Mouse (Mus musculus) midbrain, embryonic 13.5 days (tissue): ENCODE measurements around the gene Lmnb2. TPM values are rescaled to one million over a fixed set of nuclear protein-coding genes. Genes with fewer than 3 reads are reported as not detected.

Source experiments
- ATAC-seq: fragments of 200-750 bp; cut with Nextera tagmentation; 2 replicates; pipeline ENCODE4 v1.8.0; 2017; ENCODE audit warnings: mild to moderate bottlenecking, moderate TSS enrichment, moderate library complexity
- H3K27ac ChIP-seq: fragments of 300-500 bp; sonication (generic); 2 replicates; pipeline ENCODE4 v1.5.1; 2015; ENCODE audit warnings: inconsistent platforms, mild to moderate bottlenecking, moderate library complexity
- H3K27me3 ChIP-seq: fragments of 300-500 bp; sonication (generic); 2 replicates; pipeline ENCODE4 v1.6.1; 2015; ENCODE audit warnings: mild to moderate bottlenecking, inconsistent platforms
- H3K36me3 ChIP-seq: fragments of 300-500 bp; sonication (generic); 2 replicates; pipeline ENCODE4 v1.6.1; 2015; ENCODE audit warnings: mild to moderate bottlenecking, inconsistent platforms
- H3K4me1 ChIP-seq: fragments of 300-500 bp; sonication (generic); replicated peaks from 2 replicates; pipeline ENCODE4 v1.6.1; 2015; ENCODE audit warnings: inconsistent platforms
- H3K4me2 ChIP-seq: fragments of 300-500 bp; sonication (generic); replicated peaks from 2 replicates; pipeline ENCODE4 v1.6.1; 2015; ENCODE audit warnings: moderate library complexity, mild to moderate bottlenecking, inconsistent platforms
- H3K4me3 ChIP-seq: fragments of 300-500 bp; sonication (generic); replicated peaks from 2 replicates; pipeline ENCODE4 v1.5.1; 2015; ENCODE audit warnings: mild to moderate bottlenecking, inconsistent platforms
- H3K9ac ChIP-seq: fragments of 300-500 bp; sonication (generic); replicated peaks from 2 replicates; pipeline ENCODE4 v1.6.1; 2015; ENCODE audit warnings: mild to moderate bottlenecking, inconsistent platforms
- H3K9me3 ChIP-seq: fragments of 300-500 bp; sonication (generic); 2 replicates; pipeline ENCODE4 v1.6.1; 2016; ENCODE audit warnings: mild to moderate bottlenecking, inconsistent platforms
- WGBS: fragments of 180-500 bp; shearing (Covaris S2); methylation state at CpG from one replicate; pipeline ENCODE4 v1.1.7; 2015; 5-methylcytosine and 5-hydroxymethylcytosine counted together
- polyA plus RNA-seq: library from polyadenylated mRNA; unstranded; fragments of >200 nt; fragmentation: Nextera tagmentation; extraction: Ambion mirVana; gene quantifications from 2 replicates; pipeline ENCODE4 v1.2.1, GENCODE M21; 2015

Lmnb2 gene
- polyA plus RNA-seq, 1 experiment from 2014 or later, result 48.2 TPM

- Histone ChIP-seq H3K9me3 (no peaks in the 10 kb centered on the region), H3K27ac (no peak overlapping the region), H3K4me3 (no peak overlapping the region), H3K36me3 (no peaks in the 10 kb centered on the region), H3K9ac (no peak overlapping the region), H3K4me2 (no peak overlapping the region), H3K4me1 (0 out of 2 replicates have a peak, but pooled peaks cover 1% of the 10 kb centered on the region), H3K27me3 (no peaks in the 10 kb centered on the region)
- no peak for ATAC-seq
- 28% methylated on average over 10 of the region's 10 CpGs for WGBS
These were observed 36.7 kb downstream of the Lmnb2 start for GRCm38 (mm10) chr10:80881301-80881700.

DNA sequence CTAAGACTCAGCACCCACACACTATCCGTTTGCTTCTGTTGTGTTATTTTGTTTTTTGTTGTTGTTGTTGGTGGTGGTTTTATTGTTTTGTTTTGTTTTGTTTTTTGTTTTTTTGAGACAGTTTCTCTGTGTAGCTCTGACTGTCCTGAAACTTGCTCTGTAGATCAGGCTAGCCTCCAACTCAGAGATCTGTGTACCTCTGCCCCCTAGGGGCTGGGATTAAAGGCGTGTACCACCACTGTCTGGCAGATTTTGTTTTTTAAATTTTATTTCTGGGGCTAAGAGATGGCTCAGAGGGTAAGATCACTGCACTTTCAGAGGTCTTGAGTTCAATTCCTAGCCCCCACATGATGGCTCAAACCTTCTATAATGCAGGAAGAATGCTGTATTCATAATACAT is 37.1 kb downstream of the Lmnb2 start:
- no peak overlapping the region for H3K4me2 ChIP-seq
- H3K4me3 ChIP-seq, result no peak overlapping the region
- H3K4me1 ChIP-seq, result 0 out of 2 replicates have a peak, but pooled peaks cover 3% of the 10 kb centered on the region
- 74% methylated on average over 2 of the region's 2 CpGs for WGBS
- H3K36me3 ChIP-seq, result no peaks in the 10 kb centered on the region
- H3K27ac ChIP-seq, result no peak overlapping the region
- H3K9ac ChIP-seq, result no peak overlapping the region
- H3K9me3 ChIP-seq, result no peaks in the 10 kb centered on the region
- no peaks in the 10 kb centered on the region for H3K27me3 ChIP-seq
- no peak for ATAC-seq

DNA sequence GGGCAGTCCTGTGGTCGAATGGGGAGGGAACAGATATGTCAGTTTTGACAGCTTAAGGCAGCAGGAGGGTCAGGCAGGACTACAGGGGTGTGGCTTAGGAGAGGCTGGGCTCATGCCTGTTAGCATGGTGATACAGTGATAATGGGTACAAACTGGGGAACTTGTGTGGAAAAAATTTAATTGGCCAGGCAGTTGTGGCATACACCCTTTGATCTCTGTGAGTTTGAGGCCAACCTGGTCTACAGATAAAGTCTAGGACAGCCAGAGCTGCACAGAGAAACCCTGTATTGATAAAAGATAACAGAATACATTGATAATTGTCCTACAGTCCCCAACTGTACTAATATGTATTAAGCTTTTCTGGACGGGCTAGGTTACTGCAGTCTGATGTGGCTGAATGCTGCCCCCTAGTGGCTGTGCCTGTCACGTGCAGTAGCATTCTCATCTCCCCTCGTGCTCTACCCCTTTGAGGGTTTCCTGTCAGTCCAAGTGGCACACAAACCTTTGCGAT is 37.9 kb downstream of the Lmnb2 start:
- Histone ChIP-seq H3K9ac (no peak overlapping the region), H3K4me3 (no peak overlapping the region), H3K27ac (no peak overlapping the region), H3K27me3 (no peaks in the 10 kb centered on the region), H3K9me3 (no peaks in the 10 kb centered on the region), H3K4me1 (0 out of 2 replicates have a peak, but pooled peaks cover 3% of the 10 kb centered on the region), H3K36me3 (no peaks in the 10 kb centered on the region), H3K4me2 (no peak overlapping the region)
- 21% methylated on average over 5 of the region's 5 CpGs for WGBS
- no peak for ATAC-seq

GRCm38 (mm10) chr10:80876594-80876993 is 41.5 kb downstream of the Lmnb2 start:
- Histone ChIP-seq H3K4me1 (0 out of 2 replicates have a peak, but pooled peaks cover 3% of the 10 kb centered on the region), H3K36me3 (no peaks in the 10 kb centered on the region), H3K9ac (no peak overlapping the region), H3K27ac (no peak overlapping the region), H3K27me3 (no peaks in the 10 kb centered on the region), H3K4me3 (no peak overlapping the region), H3K9me3 (no peaks in the 10 kb centered on the region), H3K4me2 (no peak overlapping the region)
- 24% methylated on average over 3 of the region's 3 CpGs for WGBS
- ATAC-seq, result no peak

DNA sequence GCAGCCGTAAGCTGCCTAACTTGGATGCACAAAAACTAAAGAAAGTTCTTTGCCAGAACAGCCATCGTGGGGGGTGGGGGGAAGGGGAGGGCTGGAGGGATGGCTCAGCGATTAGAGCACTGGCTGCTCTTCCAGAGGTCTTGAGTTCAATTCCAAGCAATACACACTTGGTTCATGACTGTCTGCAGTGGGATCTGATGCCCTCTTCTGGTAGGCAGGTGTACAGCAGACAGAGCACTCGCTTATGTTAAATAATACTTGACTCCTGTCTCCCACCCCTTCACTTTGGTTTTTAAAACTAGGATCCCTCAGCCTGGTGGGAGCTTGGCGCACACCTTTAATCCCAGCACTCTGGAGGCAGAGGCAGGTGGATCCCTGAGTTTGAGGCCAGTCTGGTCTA is 42.0 kb downstream of the Lmnb2 start:
- H3K36me3 ChIP-seq, result no peaks in the 10 kb centered on the region
- H3K4me1 ChIP-seq, result 0 out of 2 replicates have a peak, but pooled peaks cover 3% of the 10 kb centered on the region
- 21% methylated on average over 5 of the region's 5 CpGs for WGBS
- no peak overlapping the region for H3K9ac ChIP-seq
- H3K4me2 ChIP-seq, result no peak overlapping the region
- no peak overlapping the region for H3K4me3 ChIP-seq
- H3K27me3 ChIP-seq, result no peaks in the 10 kb centered on the region
- no peak for ATAC-seq
- no peak overlapping the region for H3K27ac ChIP-seq
- H3K9me3 ChIP-seq, result no peaks in the 10 kb centered on the region

DNA sequence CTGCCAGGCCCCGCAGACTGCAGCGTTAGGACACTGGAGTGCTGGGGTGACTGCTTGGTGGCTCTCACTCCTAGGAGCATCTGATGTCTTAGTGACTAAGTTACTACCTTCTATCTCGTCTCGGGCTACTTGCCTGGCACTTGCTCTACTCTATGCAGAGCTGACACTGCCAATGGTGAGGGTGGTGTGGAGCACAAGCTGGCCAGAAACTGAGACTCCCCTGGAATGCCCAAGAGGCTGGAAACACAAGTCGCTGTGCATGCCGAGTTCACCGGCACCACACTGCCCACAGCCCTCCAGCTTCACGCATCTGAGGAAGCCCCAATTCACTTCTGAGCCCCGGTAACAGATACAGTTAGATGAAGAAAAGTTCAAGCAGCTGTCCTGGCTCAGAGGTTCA is 44.0 kb downstream of the Lmnb2 start:
- ATAC-seq, result no peak
- Histone ChIP-seq H3K27me3 (no peaks in the 10 kb centered on the region), H3K9ac (no peak overlapping the region; the same call in 1 of the 2 replicates), H3K4me1 (0 out of 2 replicates have a peak, but pooled peaks cover 3% of the 10 kb centered on the region), H3K27ac (no peak overlapping the region), H3K4me3 (no peak overlapping the region), H3K36me3 (no peaks in the 10 kb centered on the region), H3K9me3 (no peaks in the 10 kb centered on the region), H3K4me2 (no peak overlapping the region)
- WGBS, result 80% methylated on average over 9 of the region's 9 CpGs

- H3K9ac ChIP-seq, result no peak within 1 kb of the TSS
- H3K27me3 ChIP-seq, result no peaks in the 10 kb centered on the region
- no peak within 1 kb of the TSS for H3K4me3 ChIP-seq
- H3K4me1 ChIP-seq, result 0 out of 2 replicates have a peak, but pooled peaks cover 3% of the 10 kb centered on the region
- ATAC-seq, result no peak
- no peaks in the 10 kb centered on the region for H3K9me3 ChIP-seq
- H3K36me3 ChIP-seq, result peaks cover 19% of the 10 kb centered on the region
- no peak within 1 kb of the TSS for H3K27ac ChIP-seq
- no peak within 1 kb of the TSS for H3K4me2 ChIP-seq
- 36% methylated on average over 9 of the region's 9 CpGs for WGBS
These were observed 46.5 kb downstream of the Lmnb2 start, which contains the start of gene Tmprss9 for GRCm38 (mm10) chr10:80871581-80871980. Gene Tmprss9 (plus strand): TSS chr10:80871848.

GRCm38 (mm10) chr10:80870993-80871392 is 47.1 kb downstream of the Lmnb2 start:
- 90% methylated on average over 1 of the region's 6 CpGs for WGBS
- no peak for ATAC-seq
- Histone ChIP-seq H3K27me3 (no peaks in the 10 kb centered on the region), H3K4me2 (no peak overlapping the region), H3K36me3 (peaks cover 25% of the 10 kb centered on the region), H3K4me3 (no peak overlapping the region), H3K9ac (no peak overlapping the region), H3K4me1 (no peaks in the 10 kb centered on the region), H3K27ac (no peak overlapping the region), H3K9me3 (no peaks in the 10 kb centered on the region)

DNA sequence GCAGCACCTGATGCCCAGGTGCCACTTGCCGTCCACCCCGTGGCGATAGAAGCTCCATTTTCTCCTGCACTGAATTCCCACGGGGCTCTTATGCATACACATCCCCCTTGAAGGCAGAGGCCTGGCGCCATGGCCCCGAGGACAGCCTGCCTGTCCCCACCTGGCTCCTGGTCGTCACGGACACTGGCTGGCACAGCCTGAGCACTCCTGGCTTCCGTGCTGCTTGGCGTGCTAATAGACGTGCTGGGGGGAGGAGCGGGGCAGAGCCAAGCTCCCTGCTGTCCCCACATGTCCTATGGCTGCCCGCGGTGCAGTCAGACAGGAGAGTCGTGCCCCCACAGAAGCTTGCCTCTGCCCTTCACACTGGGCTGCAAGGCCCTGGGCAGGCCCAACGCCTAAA is 53.6 kb downstream of the Lmnb2 start:
- no peaks in the 10 kb centered on the region for H3K4me1 ChIP-seq
- H3K4me3 ChIP-seq, result no peak overlapping the region
- H3K27ac ChIP-seq, result no peak overlapping the region
- H3K36me3 ChIP-seq, result peaks cover 74% of the 10 kb centered on the region
- H3K9me3 ChIP-seq, result no peaks in the 10 kb centered on the region
- H3K9ac ChIP-seq, result no peak overlapping the region
- WGBS, result 91% methylated on average over 16 of the region's 16 CpGs
- no peak for ATAC-seq
- no peaks in the 10 kb centered on the region for H3K27me3 ChIP-seq
- no peak overlapping the region for H3K4me2 ChIP-seq

- ATAC-seq, result no peak
- Histone ChIP-seq H3K9me3 (no peaks in the 10 kb centered on the region), H3K4me3 (no peak overlapping the region), H3K4me1 (peaks cover 7% of the 10 kb centered on the region), H3K27me3 (no peaks in the 10 kb centered on the region), H3K9ac (no peak overlapping the region), H3K27ac (no peak overlapping the region), H3K4me2 (no peak overlapping the region), H3K36me3 (peaks cover 62% of the 10 kb centered on the region)
- WGBS, result 94% methylated on average over 5 of the region's 5 CpGs
These were observed 55.7 kb downstream of the Lmnb2 start for GRCm38 (mm10) chr10:80862305-80862704.

- peaks cover 39% of the 10 kb centered on the region for H3K4me1 ChIP-seq
- H3K9ac ChIP-seq, result peak overlapping the region; percentile 23
- no peak overlapping the region for H3K27ac ChIP-seq
- no peak overlapping the region for H3K4me3 ChIP-seq
- 90% methylated on average over 7 of the region's 7 CpGs for WGBS
- no peak for ATAC-seq
- H3K9me3 ChIP-seq, result no peaks in the 10 kb centered on the region
- no peaks in the 10 kb centered on the region for H3K27me3 ChIP-seq
- H3K4me2 ChIP-seq, result no peak overlapping the region
- H3K36me3 ChIP-seq, result peaks cover 26% of the 10 kb centered on the region
These were observed 59.6 kb downstream of the Lmnb2 start for GRCm38 (mm10) chr10:80858350-80858935.

GRCm38 (mm10) chr10:80857848-80858247 is 60.2 kb downstream of the Lmnb2 start:
- Histone ChIP-seq H3K9me3 (no peaks in the 10 kb centered on the region), H3K27me3 (no peaks in the 10 kb centered on the region), H3K4me3 (no peak overlapping the region), H3K27ac (no peak overlapping the region), H3K9ac (peak overlapping the region; percentile 23; the same call in 1 of the 2 replicates), H3K4me2 (0 out of 2 replicates have a peak overlapping the region, but pooled peaks have one; percentile 100), H3K4me1 (peaks cover 42% of the 10 kb centered on the region), H3K36me3 (peaks cover 25% of the 10 kb centered on the region)
- WGBS, result 67% methylated on average over 3 of the region's 3 CpGs
- ATAC-seq, result no peak
